Mouse (Mus musculus): ENCODE results near the gene Ybx1.

Ybx1 gene

GRCm38 (mm10) chr4:119232410-119233255 is 61.8 kb downstream of the Ybx1 start, which contains the start of the genes AU022252 and P3h1:
Gene AU022252 (minus strand): TSS chr4:119232712.
Gene P3h1 (plus strand): TSS chr4:119232915.
- DNase-seq, result peak; percentile 98 to 99
